Mouse (Mus musculus): ENCODE measurements at regions not wholly inside any gene's neighbourhood (a gene's known extent, or its start where the extent isn't known, plus 50 kb on each side); places are given as distances from the start of the nearest gene placed in this dataset.

DNA sequence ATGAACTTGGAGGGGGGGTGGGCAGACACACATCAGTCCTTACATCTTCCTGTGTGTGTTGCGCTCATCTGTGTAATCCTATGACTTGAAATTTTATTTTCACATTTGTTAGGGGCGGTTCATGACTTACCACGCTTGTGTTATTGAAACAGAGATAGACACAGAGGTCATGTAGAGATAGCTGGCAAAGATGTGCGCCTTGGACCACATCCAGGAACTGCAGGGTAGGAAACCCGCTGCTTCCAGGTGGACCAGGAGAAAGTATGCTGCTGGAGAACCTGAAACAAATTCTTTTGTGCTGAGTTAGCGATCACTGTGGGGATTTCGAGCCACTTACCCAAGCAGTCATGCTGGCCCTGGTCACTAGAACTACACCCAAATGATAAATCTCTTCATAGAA, 89.1 kb downstream of the Kcnj2 start:
- Histone ChIP-seq H3K9ac (ENCODE audit: low read depth, low read length) (no peak overlapping the region), H3K27me3 (ENCODE audit: control insufficient read depth, insufficient read depth, low read depth, low read length) (no peaks in the 10 kb centered on the region), H3K27ac (ENCODE audit: low read length) (no peak overlapping the region), H3K9me3 (replicated peaks; ENCODE audit: control insufficient read depth, low read length) (no peaks in the 10 kb centered on the region), H3K4me3 (ENCODE audit: low read depth, low read length) (no peak overlapping the region), H3K4me2 (ENCODE audit: low read depth, low read length) (no peak overlapping the region), H3K4me1 (ENCODE audit: control insufficient read depth, low read depth, low read length) (no peaks in the 10 kb centered on the region), H3K36me3 (ENCODE audit: control insufficient read depth, insufficient read depth) (no peaks in the 10 kb centered on the region)
- WGBS (ENCODE audit: insufficient replicate concordance), result 67% methylated on average over 7 of the region's 7 CpGs
- ATAC-seq (ENCODE audit: low read depth), result no peak

DNA sequence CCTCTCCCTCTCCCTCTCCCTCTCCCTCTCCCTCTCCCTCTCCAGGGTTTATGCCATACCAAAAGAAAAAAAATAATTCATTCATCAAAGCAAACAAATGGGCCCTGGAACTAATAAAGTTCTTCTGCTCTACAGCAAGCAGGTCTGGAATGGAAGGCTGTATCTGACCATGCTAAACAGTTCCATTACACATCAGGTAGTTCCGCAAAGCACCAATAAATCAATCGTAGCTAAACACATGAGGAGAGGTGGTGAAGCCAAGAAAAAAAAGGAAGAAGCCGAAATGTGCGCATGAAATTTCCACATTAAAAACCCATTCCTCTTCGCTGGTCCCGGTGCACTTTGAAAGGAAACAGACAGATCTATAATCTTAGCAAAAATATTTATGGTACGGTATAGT, 89.8 kb downstream of the Kcnj2 start:
- no peak for ATAC-seq (ENCODE audit: low read depth)
- H3K27me3 ChIP-seq (ENCODE audit: control insufficient read depth, insufficient read depth, low read depth, low read length), result no peaks in the 10 kb centered on the region
- no peak overlapping the region for H3K27ac ChIP-seq (ENCODE audit: low read length)
- no peaks in the 10 kb centered on the region for H3K9me3 ChIP-seq (replicated peaks; ENCODE audit: control insufficient read depth, low read length)
- H3K4me1 ChIP-seq (ENCODE audit: control insufficient read depth, low read depth, low read length), result no peaks in the 10 kb centered on the region
- no peak overlapping the region for H3K4me3 ChIP-seq (ENCODE audit: low read depth, low read length)
- no peak overlapping the region for H3K9ac ChIP-seq (ENCODE audit: low read depth, low read length)
- no peaks in the 10 kb centered on the region for H3K36me3 ChIP-seq (ENCODE audit: control insufficient read depth, insufficient read depth)
- WGBS (ENCODE audit: insufficient replicate concordance), result 59% methylated on average over 7 of the region's 7 CpGs
- H3K4me2 ChIP-seq (ENCODE audit: low read depth, low read length), result no peak overlapping the region

- H3K36me3 ChIP-seq (ENCODE audit: control insufficient read depth, insufficient read depth), result no peaks in the 10 kb centered on the region
- no peak overlapping the region for H3K4me3 ChIP-seq (ENCODE audit: low read depth, low read length)
- WGBS (ENCODE audit: insufficient replicate concordance), result 46% methylated on average over 2 of the region's 2 CpGs
- no peaks in the 10 kb centered on the region for H3K4me1 ChIP-seq (ENCODE audit: control insufficient read depth, low read depth, low read length)
- no peak for ATAC-seq (ENCODE audit: low read depth)
- no peak overlapping the region for H3K27ac ChIP-seq (ENCODE audit: low read length)
- H3K9me3 ChIP-seq (replicated peaks; ENCODE audit: control insufficient read depth, low read length), result no peaks in the 10 kb centered on the region
- H3K4me2 ChIP-seq (ENCODE audit: low read depth, low read length), result no peak overlapping the region
- no peak overlapping the region for H3K9ac ChIP-seq (ENCODE audit: low read depth, low read length)
- no peaks in the 10 kb centered on the region for H3K27me3 ChIP-seq (ENCODE audit: control insufficient read depth, insufficient read depth, low read depth, low read length)
Measured at GRCm38 (mm10) chr11:111159299-111159698, 93.3 kb downstream of the Kcnj2 start.

GRCm38 (mm10) chr11:111164907-111165306, 98.9 kb downstream of the Kcnj2 start:
- Histone ChIP-seq H3K4me2 (ENCODE audit: low read depth, low read length) (no peak overlapping the region), H3K9me3 (replicated peaks; ENCODE audit: control insufficient read depth, low read length) (no peaks in the 10 kb centered on the region), H3K9ac (ENCODE audit: low read depth, low read length) (no peak overlapping the region), H3K4me1 (ENCODE audit: control insufficient read depth, low read depth, low read length) (no peaks in the 10 kb centered on the region), H3K36me3 (ENCODE audit: control insufficient read depth, insufficient read depth) (no peaks in the 10 kb centered on the region), H3K4me3 (ENCODE audit: low read depth, low read length) (no peak overlapping the region), H3K27ac (ENCODE audit: low read length) (no peak overlapping the region), H3K27me3 (ENCODE audit: control insufficient read depth, insufficient read depth, low read depth, low read length) (no peaks in the 10 kb centered on the region)
- ATAC-seq (ENCODE audit: low read depth), result no peak

GRCm38 (mm10) chr11:111170174-111170800, 104.3 kb downstream of the Kcnj2 start:
- Histone ChIP-seq H3K9me3 (replicated peaks; ENCODE audit: control insufficient read depth, low read length) (no peaks in the 10 kb centered on the region), H3K9ac (ENCODE audit: low read depth, low read length) (no peak overlapping the region), H3K4me3 (ENCODE audit: low read depth, low read length) (no peak overlapping the region), H3K27me3 (ENCODE audit: control insufficient read depth, insufficient read depth, low read depth, low read length) (no peaks in the 10 kb centered on the region), H3K36me3 (ENCODE audit: control insufficient read depth, insufficient read depth) (no peaks in the 10 kb centered on the region), H3K4me2 (ENCODE audit: low read depth, low read length) (no peak overlapping the region), H3K27ac (ENCODE audit: low read length) (no peak overlapping the region), H3K4me1 (ENCODE audit: control insufficient read depth, low read depth, low read length) (no peaks in the 10 kb centered on the region)
- 48% methylated on average over 5 of the region's 5 CpGs for WGBS (ENCODE audit: insufficient replicate concordance)
- ATAC-seq (ENCODE audit: low read depth), result no peak

GRCm38 (mm10) chr11:111173525-111173924, 107.6 kb downstream of the Kcnj2 start:
- WGBS (ENCODE audit: insufficient replicate concordance), result 61% methylated on average over 4 of the region's 4 CpGs
- no peak overlapping the region for H3K4me3 ChIP-seq (ENCODE audit: low read depth, low read length)
- H3K4me1 ChIP-seq (ENCODE audit: control insufficient read depth, low read depth, low read length), result no peaks in the 10 kb centered on the region

DNA sequence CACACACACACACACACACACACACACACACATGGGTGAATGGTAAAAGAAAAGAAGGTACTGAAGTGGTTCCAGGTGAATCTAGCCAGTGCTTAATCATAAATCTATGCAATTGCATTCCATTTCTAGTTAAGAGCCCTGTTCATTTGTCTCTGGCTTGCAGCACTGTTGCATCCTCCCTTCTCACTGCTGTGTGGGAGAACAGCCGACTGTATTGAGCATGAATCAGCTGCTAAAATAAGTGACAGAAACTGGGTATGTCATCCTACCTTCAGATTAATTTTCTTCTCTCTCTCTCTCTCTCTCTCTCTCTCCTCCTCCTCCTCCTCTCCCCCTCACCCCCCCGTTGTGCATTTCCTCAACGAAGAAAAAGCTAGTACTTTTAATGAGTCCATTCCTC, 109.6 kb downstream of the Kcnj2 start:
- H3K4me1 ChIP-seq (ENCODE audit: control insufficient read depth, low read depth, low read length), result no peaks in the 10 kb centered on the region
- 53% methylated on average over 3 of the region's 3 CpGs for WGBS (ENCODE audit: insufficient replicate concordance)
- H3K9ac ChIP-seq (ENCODE audit: low read depth, low read length), result no peak overlapping the region
- H3K4me2 ChIP-seq (ENCODE audit: low read depth, low read length), result no peak overlapping the region
- ATAC-seq (ENCODE audit: low read depth), result no peak
- H3K27me3 ChIP-seq (ENCODE audit: control insufficient read depth, insufficient read depth, low read depth, low read length), result no peaks in the 10 kb centered on the region
- H3K9me3 ChIP-seq (replicated peaks; ENCODE audit: control insufficient read depth, low read length), result no peaks in the 10 kb centered on the region
- no peak overlapping the region for H3K4me3 ChIP-seq (ENCODE audit: low read depth, low read length)
- no peaks in the 10 kb centered on the region for H3K36me3 ChIP-seq (ENCODE audit: control insufficient read depth, insufficient read depth)
- no peak overlapping the region for H3K27ac ChIP-seq (ENCODE audit: low read length)

More at GRCm38 (mm10) chr11:111173525-111173924, 107.6 kb downstream of the Kcnj2 start:
- no peaks in the 10 kb centered on the region for H3K36me3 ChIP-seq (ENCODE audit: control insufficient read depth, insufficient read depth)
- H3K9ac ChIP-seq (ENCODE audit: low read depth, low read length), result no peak overlapping the region
- H3K27ac ChIP-seq (ENCODE audit: low read length), result no peak overlapping the region
- no peaks in the 10 kb centered on the region for H3K27me3 ChIP-seq (ENCODE audit: control insufficient read depth, insufficient read depth, low read depth, low read length)
- H3K4me2 ChIP-seq (ENCODE audit: low read depth, low read length), result no peak overlapping the region
- no peaks in the 10 kb centered on the region for H3K9me3 ChIP-seq (replicated peaks; ENCODE audit: control insufficient read depth, low read length)
- no peak for ATAC-seq (ENCODE audit: low read depth)

GRCm38 (mm10) chr11:111177516-111177915, 111.6 kb downstream of the Kcnj2 start:
- Histone ChIP-seq H3K4me1 (ENCODE audit: control insufficient read depth, low read depth, low read length) (no peaks in the 10 kb centered on the region), H3K9ac (ENCODE audit: low read depth, low read length) (no peak overlapping the region), H3K9me3 (replicated peaks; ENCODE audit: control insufficient read depth, low read length) (no peaks in the 10 kb centered on the region), H3K4me2 (ENCODE audit: low read depth, low read length) (no peak overlapping the region), H3K27ac (ENCODE audit: low read length) (no peak overlapping the region), H3K4me3 (ENCODE audit: low read depth, low read length) (no peak overlapping the region), H3K36me3 (ENCODE audit: control insufficient read depth, insufficient read depth) (no peaks in the 10 kb centered on the region), H3K27me3 (ENCODE audit: control insufficient read depth, insufficient read depth, low read depth, low read length) (no peaks in the 10 kb centered on the region)
- WGBS (ENCODE audit: insufficient replicate concordance), result 54% methylated on average over 4 of the region's 4 CpGs
- ATAC-seq (ENCODE audit: low read depth), result no peak

- H3K4me2 ChIP-seq (ENCODE audit: low read depth, low read length), result no peak overlapping the region
- H3K27ac ChIP-seq (ENCODE audit: low read length), result no peak overlapping the region
- no peak overlapping the region for H3K9ac ChIP-seq (ENCODE audit: low read depth, low read length)
- H3K4me3 ChIP-seq (ENCODE audit: low read depth, low read length), result no peak overlapping the region
- no peak for ATAC-seq (ENCODE audit: low read depth)
- 64% methylated on average over 4 of the region's 4 CpGs for WGBS (ENCODE audit: insufficient replicate concordance)
- H3K4me1 ChIP-seq (ENCODE audit: control insufficient read depth, low read depth, low read length), result no peaks in the 10 kb centered on the region
- H3K36me3 ChIP-seq (ENCODE audit: control insufficient read depth, insufficient read depth), result no peaks in the 10 kb centered on the region
- H3K9me3 ChIP-seq (replicated peaks; ENCODE audit: control insufficient read depth, low read length), result no peaks in the 10 kb centered on the region
- H3K27me3 ChIP-seq (ENCODE audit: control insufficient read depth, insufficient read depth, low read depth, low read length), result no peaks in the 10 kb centered on the region
Measured at GRCm38 (mm10) chr11:111197422-111197821, 131.5 kb downstream of the Kcnj2 start.
